Mouse (Mus musculus) thymus, postnatal 36 days (tissue): Measurements from ENCODE around the gene Ear1.
"Not testable (repeated sequence)": the region's sequence is repeated elsewhere in the genome, so short reads cannot be mapped to it uniquely, and the experiment has no call there.

Experiments
- DNase-seq, 2 experiments: peaks; one replicate each; pipeline ENCODE4 v3.0.0; 2022; ENCODE audit warnings: mixed read lengths in 2 of 2

Ear1 gene

GRCm38 (mm10) chr14:43796069-43796904, 79.0 kb downstream of the Ear1 start:
- no peak for DNase-seq

- not testable (repeated sequence) for DNase-seq
Measured at GRCm38 (mm10) chr14:43793811-43794210, 81.5 kb downstream of the Ear1 start.

GRCm38 (mm10) chr14:43784645-43785044, 90.7 kb downstream of the Ear1 start, which contains the start of gene Gm8180:
TSS of gene Gm8180 (minus strand) at chr14:43784745.
- DNase-seq, result not testable (repeated sequence)
